Mouse (Mus musculus) retina, postnatal 7 days (tissue): ENCODE measurements at regions not wholly inside any gene's neighbourhood (a gene's known extent, or its start where the extent isn't known, plus 50 kb on each side); places are given as distances from the start of the nearest gene placed in this dataset.

Experiments
- DNase-seq: peaks from one replicate; pipeline ENCODE4 v3.0.0-alpha.2; 2012; ENCODE audit warnings: low read depth, low spot score

- no peak for DNase-seq
Measured at GRCm38 (mm10) chr2:21908813-21909480, 318.4 kb upstream of the Myo3a start.

GRCm38 (mm10) chr2:21909481-21909966 lies 317.8 kb upstream of the Myo3a start:
- no peak for DNase-seq

GRCm38 (mm10) chr2:21917804-21918690 lies 309.3 kb upstream of the Myo3a start:
- DNase-seq = peak; percentile 44

- DNase-seq = no peak
Measured at GRCm38 (mm10) chr2:21919091-21919490, 308.2 kb upstream of the Myo3a start.

- DNase-seq = no peak
Measured at GRCm38 (mm10) chr2:21927656-21928055, 299.6 kb upstream of the Myo3a start.

- DNase-seq = no peak
Measured at GRCm38 (mm10) chr2:21939993-21940392, 287.3 kb upstream of the Myo3a start.

GRCm38 (mm10) chr2:21940797-21941487 lies 286.4 kb upstream of the Myo3a start:
- DNase-seq = no peak

GRCm38 (mm10) chr2:21941488-21942000 lies 285.8 kb upstream of the Myo3a start:
- no peak for DNase-seq

- DNase-seq = no peak
Measured at GRCm38 (mm10) chr2:21943676-21944075, 283.6 kb upstream of the Myo3a start.

GRCm38 (mm10) chr2:21946484-21946883 lies 280.8 kb upstream of the Myo3a start:
- no peak for DNase-seq

GRCm38 (mm10) chr2:21951279-21951678 lies 276.0 kb upstream of the Myo3a start:
- no peak for DNase-seq

GRCm38 (mm10) chr2:21956112-21956963 lies 271.0 kb upstream of the Myo3a start:
- no peak for DNase-seq

- DNase-seq = peak; percentile 50
Measured at GRCm38 (mm10) chr2:21958365-21958764, 268.9 kb upstream of the Myo3a start.

GRCm38 (mm10) chr2:21958802-21959201 lies 268.5 kb upstream of the Myo3a start:
- no peak for DNase-seq

- no peak for DNase-seq
Measured at GRCm38 (mm10) chr2:21963343-21964026, 263.8 kb upstream of the Myo3a start.

GRCm38 (mm10) chr2:21964027-21964605 lies 263.2 kb upstream of the Myo3a start:
- DNase-seq = peak; percentile 31

- DNase-seq = no peak
Measured at GRCm38 (mm10) chr2:21970774-21971406, 256.4 kb upstream of the Myo3a start.

GRCm38 (mm10) chr2:21974599-21974998 lies 252.7 kb upstream of the Myo3a start:
- no peak for DNase-seq

GRCm38 (mm10) chr2:21975547-21975946 lies 251.8 kb upstream of the Myo3a start:
- no peak for DNase-seq
